Mouse (Mus musculus): Measurements from ENCODE around the gene 1700014D04Rik. TPM values are rescaled to one million over a fixed set of nuclear protein-coding genes. Genes with fewer than 3 reads are reported as not detected.
"Not testable (repeated sequence)": the region's sequence is repeated elsewhere in the genome, so short reads cannot be mapped to it uniquely, and the experiment has no call there.

1700014D04Rik gene
- polyA plus RNA-seq, 1 experiment from 2014 or later = 0.14 TPM

GRCm38 (mm10) chr13:59766786-59767515, 20.4 kb upstream of the 1700014D04Rik start:
- peaks cover 46% of the 10 kb centered on the region for H3K4me1 ChIP-seq

GRCm38 (mm10) chr13:59762791-59763190, 16.2 kb upstream of the 1700014D04Rik start:
- no peaks in the 10 kb centered on the region for H3K27me3 ChIP-seq (replicated peaks)
- H3K9me3 ChIP-seq = no peaks in the 10 kb centered on the region
- peaks cover 22% of the 10 kb centered on the region for H3K4me1 ChIP-seq
- H3K4me2 ChIP-seq = no peak overlapping the region
- no peak overlapping the region for H3K4me3 ChIP-seq
- ATAC-seq (replicated peaks) = no peak
- H3K27ac ChIP-seq = no peak overlapping the region
- no peak overlapping the region for H3K9ac ChIP-seq
- WGBS = 97% methylated on average over 7 of the region's 7 CpGs
- peaks cover 9% of the 10 kb centered on the region for H3K36me3 ChIP-seq (replicated peaks)

More at GRCm38 (mm10) chr13:59766786-59767515, 20.4 kb upstream of the 1700014D04Rik start:
- Histone ChIP-seq H3K36me3 (replicated peaks) (no peaks in the 10 kb centered on the region), H3K9me3 (no peaks in the 10 kb centered on the region), H3K27ac (no peak overlapping the region), H3K9ac (no peak overlapping the region), H3K27me3 (replicated peaks) (no peaks in the 10 kb centered on the region), H3K4me2 (no peak overlapping the region), H3K4me3 (no peak overlapping the region)
- WGBS = 84% methylated on average over 11 of the region's 11 CpGs
- no peak for ATAC-seq (replicated peaks)

DNA sequence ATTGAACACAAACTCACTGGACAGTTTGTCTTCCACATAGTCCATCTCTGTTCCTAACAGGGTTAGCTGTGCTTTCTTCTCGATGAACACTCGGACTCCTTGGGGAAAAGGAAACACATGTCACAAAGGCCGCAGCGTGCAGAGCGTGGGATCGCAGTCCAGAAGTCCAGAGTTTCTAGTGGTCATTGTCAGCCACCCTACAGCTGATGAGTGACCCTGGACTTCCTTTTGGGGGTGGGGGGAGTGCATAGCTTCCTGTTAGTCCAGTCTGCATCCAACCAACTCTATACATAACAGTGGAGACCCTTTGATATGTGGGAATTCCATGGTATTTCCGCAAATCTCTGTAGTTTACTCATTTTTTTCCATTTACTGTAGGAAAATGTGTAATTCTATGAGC, 10.4 kb upstream of the 1700014D04Rik start:
- Histone ChIP-seq H3K4me1 (no peaks in the 10 kb centered on the region), H3K9me3 (no peaks in the 10 kb centered on the region), H3K9ac (no peak overlapping the region), H3K4me3 (no peak overlapping the region), H3K4me2 (no peak overlapping the region), H3K36me3 (replicated peaks) (peaks cover 19% of the 10 kb centered on the region), H3K27me3 (replicated peaks) (no peaks in the 10 kb centered on the region), H3K27ac (no peak overlapping the region)
- ATAC-seq (replicated peaks) = no peak
- 92% methylated on average over 7 of the region's 7 CpGs for WGBS

- no peak overlapping the region for H3K9ac ChIP-seq
- H3K4me3 ChIP-seq = no peak overlapping the region
- ATAC-seq (replicated peaks) = no peak
- H3K9me3 ChIP-seq = no peaks in the 10 kb centered on the region
- WGBS = 93% methylated on average over 12 of the region's 12 CpGs
- H3K36me3 ChIP-seq (replicated peaks) = 0 out of 2 replicates have a peak, but pooled peaks cover 2% of the 10 kb centered on the region
- H3K27ac ChIP-seq = no peak overlapping the region
- H3K27me3 ChIP-seq (replicated peaks) = no peaks in the 10 kb centered on the region
- H3K4me1 ChIP-seq = no peaks in the 10 kb centered on the region
- H3K4me2 ChIP-seq = no peak overlapping the region
Measured at GRCm38 (mm10) chr13:59750310-59750709, 3.8 kb upstream of the 1700014D04Rik start.

- no peak overlapping the region for H3K4me2 ChIP-seq
- H3K4me1 ChIP-seq = no peaks in the 10 kb centered on the region
- no peaks in the 10 kb centered on the region for H3K27me3 ChIP-seq (replicated peaks)
- H3K4me3 ChIP-seq = no peak overlapping the region
- no peaks in the 10 kb centered on the region for H3K36me3 ChIP-seq (replicated peaks)
- ATAC-seq (replicated peaks) = no peak
- H3K9ac ChIP-seq = no peak overlapping the region
- no peak overlapping the region for H3K27ac ChIP-seq
- 77% methylated on average over 5 of the region's 6 CpGs for WGBS
- no peaks in the 10 kb centered on the region for H3K9me3 ChIP-seq
Measured at GRCm38 (mm10) chr13:59746164-59746563, 388 bp downstream of the 1700014D04Rik start.

DNA sequence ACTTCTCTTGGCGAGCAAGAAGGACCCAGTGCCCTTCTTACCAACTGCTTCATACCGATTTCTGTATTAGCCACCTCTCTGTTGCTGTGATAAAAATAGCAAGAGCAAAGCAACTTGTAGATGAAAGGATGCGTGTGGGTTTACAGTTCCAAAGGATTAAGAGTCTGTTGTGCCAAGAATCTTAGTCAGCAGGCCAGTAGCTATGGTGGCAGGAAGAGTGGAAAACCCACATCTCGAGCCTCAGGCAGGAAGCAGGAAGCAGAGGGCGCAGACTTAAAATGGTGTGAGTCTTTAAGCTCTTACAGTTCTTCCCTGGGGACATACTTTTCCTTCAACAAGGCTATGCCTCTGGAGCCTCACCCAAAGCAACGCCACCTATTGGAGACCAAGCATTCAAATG, 1.1 kb downstream of the 1700014D04Rik start:
- no peak overlapping the region for H3K9ac ChIP-seq
- WGBS = 85% methylated on average over 6 of the region's 6 CpGs
- no peaks in the 10 kb centered on the region for H3K9me3 ChIP-seq
- no peak overlapping the region for H3K27ac ChIP-seq
- no peaks in the 10 kb centered on the region for H3K27me3 ChIP-seq (replicated peaks)
- H3K4me3 ChIP-seq = no peak overlapping the region
- H3K4me1 ChIP-seq = no peaks in the 10 kb centered on the region
- no peaks in the 10 kb centered on the region for H3K36me3 ChIP-seq (replicated peaks)
- no peak overlapping the region for H3K4me2 ChIP-seq
- no peak for ATAC-seq (replicated peaks)

GRCm38 (mm10) chr13:59741697-59742096, 4.9 kb downstream of the 1700014D04Rik start:
- 80% methylated on average over 10 of the region's 10 CpGs for WGBS
- no peak overlapping the region for H3K27ac ChIP-seq
- no peak for ATAC-seq (replicated peaks)
- H3K9me3 ChIP-seq = no peaks in the 10 kb centered on the region
- H3K4me2 ChIP-seq = no peak overlapping the region
- no peak overlapping the region for H3K9ac ChIP-seq
- no peaks in the 10 kb centered on the region for H3K27me3 ChIP-seq (replicated peaks)
- no peaks in the 10 kb centered on the region for H3K36me3 ChIP-seq (replicated peaks)
- no peak overlapping the region for H3K4me3 ChIP-seq
- H3K4me1 ChIP-seq = no peaks in the 10 kb centered on the region

GRCm38 (mm10) chr13:59741096-59741495, 5.5 kb downstream of the 1700014D04Rik start:
- ATAC-seq (replicated peaks) = no peak
- WGBS = 91% methylated on average over 11 of the region's 11 CpGs
- no peak overlapping the region for H3K9ac ChIP-seq
- no peaks in the 10 kb centered on the region for H3K36me3 ChIP-seq (replicated peaks)
- no peaks in the 10 kb centered on the region for H3K27me3 ChIP-seq (replicated peaks)
- no peak overlapping the region for H3K4me2 ChIP-seq
- no peaks in the 10 kb centered on the region for H3K9me3 ChIP-seq
- H3K4me3 ChIP-seq = no peak overlapping the region
- H3K4me1 ChIP-seq = no peaks in the 10 kb centered on the region
- no peak overlapping the region for H3K27ac ChIP-seq

GRCm38 (mm10) chr13:59739397-59739796, 7.2 kb downstream of the 1700014D04Rik start:
- no peak overlapping the region for H3K4me2 ChIP-seq
- no peaks in the 10 kb centered on the region for H3K36me3 ChIP-seq (replicated peaks)
- H3K9ac ChIP-seq = no peak overlapping the region
- ATAC-seq (replicated peaks) = no peak
- no peak overlapping the region for H3K4me3 ChIP-seq
- no peaks in the 10 kb centered on the region for H3K9me3 ChIP-seq
- H3K4me1 ChIP-seq = no peaks in the 10 kb centered on the region
- H3K27me3 ChIP-seq (replicated peaks) = no peaks in the 10 kb centered on the region
- WGBS = 88% methylated on average over 4 of the region's 4 CpGs
- H3K27ac ChIP-seq = no peak overlapping the region

- no peaks in the 10 kb centered on the region for H3K27me3 ChIP-seq (replicated peaks)
- ATAC-seq (replicated peaks) = no peak
- WGBS = 81% methylated on average over 2 of the region's 2 CpGs
- no peak overlapping the region for H3K9ac ChIP-seq
- H3K4me2 ChIP-seq = no peak overlapping the region
- H3K4me3 ChIP-seq = no peak overlapping the region
- H3K36me3 ChIP-seq (replicated peaks) = no peaks in the 10 kb centered on the region
- H3K4me1 ChIP-seq = no peaks in the 10 kb centered on the region
- H3K27ac ChIP-seq = no peak overlapping the region
- no peaks in the 10 kb centered on the region for H3K9me3 ChIP-seq
Measured at GRCm38 (mm10) chr13:59738455-59738854, 8.1 kb downstream of the 1700014D04Rik start.

DNA sequence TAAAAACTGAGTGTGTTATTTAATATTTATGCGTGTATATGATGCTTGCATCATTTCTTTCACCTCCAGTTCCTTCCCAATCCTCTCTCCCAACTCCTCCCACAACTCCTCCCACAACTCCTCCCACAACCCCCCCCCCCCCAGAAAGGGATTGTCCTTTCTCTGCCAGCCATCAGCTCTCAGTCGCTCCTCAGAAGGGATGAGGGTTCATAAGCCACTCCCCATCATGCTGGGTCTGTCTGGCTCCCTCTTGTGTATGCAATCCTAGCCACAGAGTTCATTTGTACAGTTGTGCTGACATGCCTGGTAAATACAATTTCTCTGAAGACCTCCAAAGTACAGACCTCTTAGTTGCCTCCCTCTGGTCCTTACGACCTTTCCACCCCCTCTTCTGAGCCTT, 11.4 kb downstream of the 1700014D04Rik start:
- Histone ChIP-seq H3K27ac (no peak overlapping the region), H3K4me3 (no peak overlapping the region), H3K36me3 (replicated peaks) (no peaks in the 10 kb centered on the region), H3K9me3 (no peaks in the 10 kb centered on the region), H3K4me1 (no peaks in the 10 kb centered on the region), H3K4me2 (no peak overlapping the region), H3K27me3 (replicated peaks) (no peaks in the 10 kb centered on the region), H3K9ac (no peak overlapping the region)
- WGBS = 27% methylated on average over 3 of the region's 3 CpGs
- peak; percentile 71; the same call in 1 of the 2 replicates for ATAC-seq (replicated peaks)

GRCm38 (mm10) chr13:59734347-59734746, 12.2 kb downstream of the 1700014D04Rik start:
- H3K9ac ChIP-seq; H3K27ac ChIP-seq; H3K4me3 ChIP-seq; H3K36me3 ChIP-seq (replicated peaks); H3K27me3 ChIP-seq (replicated peaks); H3K4me2 ChIP-seq; ATAC-seq (replicated peaks); H3K9me3 ChIP-seq; H3K4me1 ChIP-seq: not testable (repeated sequence)
- 45% methylated on average over 6 of the region's 6 CpGs for WGBS

- Histone ChIP-seq H3K4me2 (no peak overlapping the region), H3K4me1 (no peaks in the 10 kb centered on the region), H3K36me3 (replicated peaks) (no peaks in the 10 kb centered on the region), H3K27ac (no peak overlapping the region), H3K27me3 (replicated peaks) (no peaks in the 10 kb centered on the region), H3K9ac (no peak overlapping the region), H3K4me3 (no peak overlapping the region), H3K9me3 (no peaks in the 10 kb centered on the region)
- WGBS = 82% methylated on average over 4 of the region's 4 CpGs
- ATAC-seq (replicated peaks) = no peak
Measured at GRCm38 (mm10) chr13:59733936-59734335, 12.6 kb downstream of the 1700014D04Rik start.

Data from midbrain, embryonic 15.5 days (tissue).